Mouse (Mus musculus): ENCODE results near the gene Gab2.

DNA sequence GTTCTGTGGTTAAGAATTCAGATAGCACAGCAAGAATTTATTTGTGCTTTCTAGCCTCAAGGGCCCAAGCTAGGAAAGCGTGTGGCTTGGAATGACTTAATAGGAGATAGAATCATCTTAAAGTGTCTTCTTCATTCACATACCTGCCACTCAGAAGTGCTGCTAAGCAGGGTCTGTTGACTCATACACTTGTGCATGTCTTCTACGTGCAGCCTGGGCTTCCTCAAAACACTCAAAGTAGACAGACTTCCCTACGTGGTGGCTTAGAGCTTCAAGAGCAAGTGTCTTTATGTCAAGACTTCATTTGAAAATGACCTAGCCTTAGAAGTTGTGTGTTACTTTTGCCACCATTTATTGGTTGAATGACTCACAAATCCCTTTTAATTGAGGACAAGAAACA, 12.9 kb downstream of the Gab2 start:
- TF ChIP-seq POLR2A (IDR thresholded peaks at IDR 0.05; ENCODE audit: borderline replicate concordance, extremely low read depth, low read depth, low read length) (no peak), CTCF (IDR thresholded peaks at IDR 0.05; ENCODE audit: insufficient read depth, low read length) (no peak)
